Mouse (Mus musculus): ENCODE measurements around the gene Nrg4. TPM values are rescaled to one million over a fixed set of nuclear protein-coding genes. Genes with fewer than 3 reads are reported as not detected.
A peak's percentile ranks its signal among the peaks of the same experiment; 100 is the strongest.
"Not testable (repeated sequence)": the region's sequence is repeated elsewhere in the genome, so short reads cannot be mapped to it uniquely, and the experiment has no call there.

Nrg4 gene
- polyA plus RNA-seq, 1 experiment from 2014 or later: 1.3 TPM

DNA sequence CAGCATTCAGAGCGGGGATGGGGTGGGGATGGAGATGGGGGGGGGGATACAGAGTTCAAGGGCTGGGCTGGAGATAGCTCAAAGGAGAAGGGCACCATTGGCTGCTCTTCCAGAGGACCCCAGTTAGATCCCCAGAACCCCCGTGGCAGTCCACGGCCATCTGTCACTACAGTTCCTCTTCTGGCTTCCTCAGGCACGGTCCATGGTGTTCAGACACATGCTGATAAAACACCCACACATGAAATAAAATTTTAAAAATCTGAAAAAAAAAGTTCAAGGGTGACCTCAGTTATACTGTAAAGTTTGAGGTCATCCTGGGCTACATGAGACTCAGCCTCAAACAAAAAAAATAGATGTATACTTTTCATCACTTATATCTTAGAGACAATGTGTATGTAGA is 78.2 kb downstream of the Nrg4 start:
- WGBS: 78% methylated on average over 4 of the region's 4 CpGs
- Histone ChIP-seq H3K4me2 (replicated peaks; ENCODE audit: low read depth, low read length) (no peak overlapping the region), H3K9ac (ENCODE audit: low read depth, low read length) (no peak overlapping the region), H3K4me3 (ENCODE audit: low read length) (no peak overlapping the region), H3K36me3 (ENCODE audit: control insufficient read depth, insufficient read depth, low read length) (no peaks in the 10 kb centered on the region), H3K4me1 (ENCODE audit: control insufficient read depth, insufficient read depth, low read length) (no peaks in the 10 kb centered on the region), H3K27ac (ENCODE audit: low read depth, low read length) (no peak overlapping the region), H3K27me3 (ENCODE audit: control insufficient read depth, insufficient read depth, low read length) (no peaks in the 10 kb centered on the region), H3K9me3 (ENCODE audit: control insufficient read depth, low read length) (no peaks in the 10 kb centered on the region)
- no peak for ATAC-seq (ENCODE audit: low FRiP score, low TSS enrichment)

DNA sequence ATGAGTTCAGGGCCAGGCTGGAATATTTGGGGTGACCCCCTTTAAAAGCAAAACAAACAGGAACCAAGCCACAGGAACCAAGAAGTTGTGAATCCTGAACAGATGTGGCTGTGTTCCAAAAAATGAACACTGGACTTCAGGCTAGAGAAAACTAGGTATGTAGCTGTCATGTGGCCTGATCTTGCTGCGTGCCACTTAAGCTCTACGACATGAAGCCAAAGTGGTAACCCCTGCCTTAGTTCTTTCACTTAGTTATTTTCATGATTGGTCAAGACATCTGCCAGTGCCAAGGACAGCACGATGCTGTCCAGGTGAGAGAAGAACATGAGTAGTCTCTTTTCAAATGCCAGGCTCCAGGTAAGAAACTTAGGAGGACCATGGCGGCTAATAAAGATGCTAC is 79.7 kb downstream of the Nrg4 start:
- no peak overlapping the region for H3K4me3 ChIP-seq (ENCODE audit: low read length)
- no peak overlapping the region for H3K9ac ChIP-seq (ENCODE audit: low read depth, low read length)
- H3K27me3 ChIP-seq (ENCODE audit: control insufficient read depth, insufficient read depth, low read length): no peaks in the 10 kb centered on the region
- no peaks in the 10 kb centered on the region for H3K9me3 ChIP-seq (ENCODE audit: control insufficient read depth, low read length)
- no peak for ATAC-seq (ENCODE audit: low FRiP score, low TSS enrichment)
- WGBS: 93% methylated on average over 4 of the region's 4 CpGs
- no peak overlapping the region for H3K27ac ChIP-seq (ENCODE audit: low read depth, low read length)
- H3K4me2 ChIP-seq (replicated peaks; ENCODE audit: low read depth, low read length): no peak overlapping the region
- H3K36me3 ChIP-seq (ENCODE audit: control insufficient read depth, insufficient read depth, low read length): no peaks in the 10 kb centered on the region
- no peaks in the 10 kb centered on the region for H3K4me1 ChIP-seq (ENCODE audit: control insufficient read depth, insufficient read depth, low read length)

GRCm38 (mm10) chr9:55246440-55246839 is 80.2 kb downstream of the Nrg4 start:
- no peak overlapping the region for H3K9ac ChIP-seq (ENCODE audit: low read depth, low read length)
- H3K4me2 ChIP-seq (replicated peaks; ENCODE audit: low read depth, low read length): no peak overlapping the region
- H3K4me3 ChIP-seq (ENCODE audit: low read length): no peak overlapping the region
- no peaks in the 10 kb centered on the region for H3K4me1 ChIP-seq (ENCODE audit: control insufficient read depth, insufficient read depth, low read length)
- H3K27ac ChIP-seq (ENCODE audit: low read depth, low read length): no peak overlapping the region
- WGBS: 50% methylated on average over 8 of the region's 8 CpGs
- H3K27me3 ChIP-seq (ENCODE audit: control insufficient read depth, insufficient read depth, low read length): no peaks in the 10 kb centered on the region
- no peaks in the 10 kb centered on the region for H3K36me3 ChIP-seq (ENCODE audit: control insufficient read depth, insufficient read depth, low read length)
- no peaks in the 10 kb centered on the region for H3K9me3 ChIP-seq (ENCODE audit: control insufficient read depth, low read length)
- no peak for ATAC-seq (ENCODE audit: low FRiP score, low TSS enrichment)

DNA sequence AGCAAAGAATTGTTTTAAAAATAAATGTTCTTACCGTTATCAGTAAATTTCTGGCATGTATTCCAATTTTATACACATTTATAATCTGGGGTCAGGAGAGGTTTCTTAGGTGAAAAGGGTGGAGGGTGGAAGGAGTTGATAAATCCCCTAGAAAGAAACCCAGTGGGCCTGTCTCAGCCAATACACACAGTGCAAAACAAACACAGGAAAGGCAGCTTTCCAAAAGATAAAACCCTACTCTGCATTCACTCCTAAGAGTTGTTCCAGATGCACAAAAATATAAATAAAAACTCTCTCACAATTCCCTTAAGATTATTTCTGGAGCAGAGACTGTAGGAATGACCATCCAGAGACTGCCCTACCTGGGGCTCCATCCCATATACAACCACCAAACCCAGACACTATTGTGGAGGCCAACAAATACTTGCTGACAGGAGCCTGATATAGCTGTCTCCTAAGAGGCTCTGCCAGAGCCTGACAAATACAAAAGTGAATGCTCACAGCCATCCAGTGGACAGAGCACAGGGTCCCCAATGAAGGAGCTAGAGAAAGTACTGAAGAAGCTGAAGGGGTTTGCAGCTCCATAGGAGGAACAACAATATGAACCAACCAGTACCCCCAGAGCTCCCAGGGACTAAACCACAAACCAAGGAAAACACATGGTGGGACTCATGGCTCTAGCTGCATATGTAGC is 81.4 kb downstream of the Nrg4 start:
- not testable (repeated sequence) for H3K9me3 ChIP-seq (ENCODE audit: control insufficient read depth, low read length); H3K4me3 ChIP-seq (ENCODE audit: low read length); H3K36me3 ChIP-seq (ENCODE audit: control insufficient read depth, insufficient read depth, low read length); H3K27me3 ChIP-seq (ENCODE audit: control insufficient read depth, insufficient read depth, low read length); H3K9ac ChIP-seq (ENCODE audit: low read depth, low read length); H3K4me2 ChIP-seq (replicated peaks; ENCODE audit: low read depth, low read length); ATAC-seq (ENCODE audit: low FRiP score, low TSS enrichment); H3K27ac ChIP-seq (ENCODE audit: low read depth, low read length); H3K4me1 ChIP-seq (ENCODE audit: control insufficient read depth, insufficient read depth, low read length)
- WGBS: 78% methylated on average over 1 of the region's 1 CpGs

DNA sequence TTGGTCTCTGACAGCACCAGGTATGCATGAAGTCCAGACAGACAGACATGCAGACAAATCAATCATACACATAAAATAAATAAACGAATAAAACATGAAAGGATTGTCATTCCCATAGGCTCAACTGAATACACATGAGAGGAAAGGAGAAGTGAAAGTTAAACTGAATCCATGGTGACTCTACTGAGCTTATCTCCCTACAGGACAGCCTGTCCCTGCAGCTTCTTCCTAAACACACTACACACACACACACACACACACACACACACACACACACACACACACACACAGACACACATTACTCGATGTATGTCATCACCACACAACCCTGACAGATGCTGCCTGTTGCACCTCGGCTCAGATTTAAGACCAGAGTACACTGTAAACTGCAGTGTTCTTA is 82.6 kb downstream of the Nrg4 start:
- Histone ChIP-seq H3K4me3 (ENCODE audit: low read length) (no peak overlapping the region), H3K4me1 (ENCODE audit: control insufficient read depth, insufficient read depth, low read length) (no peaks in the 10 kb centered on the region), H3K9ac (ENCODE audit: low read depth, low read length) (no peak overlapping the region), H3K4me2 (replicated peaks; ENCODE audit: low read depth, low read length) (no peak overlapping the region), H3K36me3 (ENCODE audit: control insufficient read depth, insufficient read depth, low read length) (no peaks in the 10 kb centered on the region), H3K9me3 (ENCODE audit: control insufficient read depth, low read length) (no peaks in the 10 kb centered on the region), H3K27ac (ENCODE audit: low read depth, low read length) (no peak overlapping the region), H3K27me3 (ENCODE audit: control insufficient read depth, insufficient read depth, low read length) (no peaks in the 10 kb centered on the region)
- ATAC-seq (ENCODE audit: low FRiP score, low TSS enrichment): no peak
- WGBS: 75% methylated on average over 3 of the region's 3 CpGs

GRCm38 (mm10) chr9:55243280-55243679 is 83.4 kb downstream of the Nrg4 start:
- Histone ChIP-seq H3K4me3 (ENCODE audit: low read length) (no peak overlapping the region), H3K4me1 (ENCODE audit: control insufficient read depth, insufficient read depth, low read length) (no peaks in the 10 kb centered on the region), H3K9ac (ENCODE audit: low read depth, low read length) (no peak overlapping the region), H3K9me3 (ENCODE audit: control insufficient read depth, low read length) (no peaks in the 10 kb centered on the region), H3K4me2 (replicated peaks; ENCODE audit: low read depth, low read length) (no peak overlapping the region), H3K27me3 (ENCODE audit: control insufficient read depth, insufficient read depth, low read length) (no peaks in the 10 kb centered on the region), H3K27ac (ENCODE audit: low read depth, low read length) (no peak overlapping the region), H3K36me3 (ENCODE audit: control insufficient read depth, insufficient read depth, low read length) (no peaks in the 10 kb centered on the region)
- 66% methylated on average over 3 of the region's 3 CpGs for WGBS
- ATAC-seq (ENCODE audit: low FRiP score, low TSS enrichment): no peak

DNA sequence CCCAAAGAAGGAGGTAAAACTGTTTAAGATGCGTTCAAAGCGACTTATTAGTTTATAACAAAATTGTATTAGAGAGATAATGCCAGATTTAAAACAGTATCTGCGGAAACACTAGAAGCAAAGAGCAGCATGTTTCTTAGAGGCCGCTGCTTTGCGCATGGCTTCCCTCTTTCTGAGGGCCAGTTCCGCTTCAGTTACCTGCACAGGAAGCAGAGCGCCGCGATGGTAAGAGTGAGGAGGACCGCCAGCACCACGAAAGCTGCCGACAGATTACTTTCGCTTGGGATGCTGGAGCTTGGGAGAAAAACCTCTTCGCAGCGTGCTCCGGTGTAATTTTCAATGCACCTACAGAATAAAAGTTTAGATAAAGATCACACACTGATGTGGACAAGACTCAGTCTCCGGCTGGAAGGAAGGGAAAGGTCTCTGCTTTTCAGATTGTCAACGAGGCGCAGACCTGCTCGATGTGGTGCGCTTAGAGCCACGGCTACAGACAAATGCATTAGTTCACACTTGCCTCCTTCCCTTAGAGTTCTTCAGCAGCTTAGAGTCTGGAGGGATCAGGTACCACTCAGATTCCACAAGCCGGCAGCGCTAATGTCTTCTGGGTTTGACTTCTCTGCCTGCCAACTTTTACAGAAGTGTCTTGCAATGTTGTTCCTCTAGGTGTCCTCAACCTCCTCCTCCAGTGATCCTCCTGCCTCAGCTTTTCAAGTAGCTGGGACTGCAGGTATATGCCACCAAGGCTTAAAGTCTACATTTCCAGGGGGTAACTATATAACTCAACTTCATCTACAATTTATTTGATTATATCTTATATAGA is 84.6 kb downstream of the Nrg4 start:
- Histone ChIP-seq H3K27ac (ENCODE audit: low read depth, low read length) (no peak overlapping the region), H3K9ac (ENCODE audit: low read depth, low read length) (peak overlapping the region; percentile 20; the same call in 1 of the 2 replicates), H3K4me1 (ENCODE audit: control insufficient read depth, insufficient read depth, low read length) (no peaks in the 10 kb centered on the region), H3K9me3 (ENCODE audit: control insufficient read depth, low read length) (no peaks in the 10 kb centered on the region), H3K4me3 (ENCODE audit: low read length) (peak overlapping the region; percentile 30), H3K27me3 (ENCODE audit: control insufficient read depth, insufficient read depth, low read length) (no peaks in the 10 kb centered on the region), H3K4me2 (replicated peaks; ENCODE audit: low read depth, low read length) (peak overlapping the region; percentile 45), H3K36me3 (ENCODE audit: control insufficient read depth, insufficient read depth, low read length) (no peaks in the 10 kb centered on the region)
- ATAC-seq (ENCODE audit: low FRiP score, low TSS enrichment): no peak
- WGBS: 43% methylated on average over 24 of the region's 24 CpGs

DNA sequence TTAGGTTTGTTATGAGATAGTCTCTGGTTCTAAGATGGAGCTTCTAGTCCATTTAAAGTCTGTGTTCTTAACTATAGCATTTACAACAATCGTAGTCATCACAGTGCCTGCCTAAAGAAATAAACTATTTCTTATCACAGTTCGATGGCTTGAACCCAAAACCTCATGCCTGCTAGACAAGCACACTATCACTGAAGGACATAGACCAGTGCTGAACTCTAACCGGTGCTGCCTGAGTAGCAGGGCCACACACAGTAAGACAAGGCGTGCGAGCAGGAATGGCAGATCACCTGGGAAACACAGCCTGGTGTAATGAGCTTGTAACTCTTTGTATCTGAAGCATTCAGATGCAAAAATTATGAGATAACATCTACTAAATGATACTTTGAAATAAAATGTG is 85.8 kb downstream of the Nrg4 start:
- WGBS: 84% methylated on average over 5 of the region's 5 CpGs
- no peak for ATAC-seq (ENCODE audit: low FRiP score, low TSS enrichment)

More for the DNA sequence above, 85.8 kb downstream of the Nrg4 start:
- Histone ChIP-seq H3K9ac (ENCODE audit: low read depth, low read length) (no peak overlapping the region), H3K4me3 (ENCODE audit: low read length) (no peak overlapping the region), H3K27ac (ENCODE audit: low read depth, low read length) (no peak overlapping the region), H3K9me3 (ENCODE audit: control insufficient read depth, low read length) (no peaks in the 10 kb centered on the region), H3K4me2 (replicated peaks; ENCODE audit: low read depth, low read length) (no peak overlapping the region), H3K27me3 (ENCODE audit: control insufficient read depth, insufficient read depth, low read length) (no peaks in the 10 kb centered on the region), H3K4me1 (ENCODE audit: control insufficient read depth, insufficient read depth, low read length) (no peaks in the 10 kb centered on the region), H3K36me3 (ENCODE audit: control insufficient read depth, insufficient read depth, low read length) (no peaks in the 10 kb centered on the region)
